Mouse (Mus musculus): ENCODE results near the gene BC030499. TPM values are rescaled to one million over a fixed set of nuclear protein-coding genes. Genes with fewer than 3 reads are reported as not detected.
"Not testable (repeated sequence)": the region's sequence is repeated elsewhere in the genome, so short reads cannot be mapped to it uniquely, and the experiment has no call there.

The BC030499 gene
- polyA plus RNA-seq, 1 experiment from 2014 or later, result 0.29 TPM

DNA sequence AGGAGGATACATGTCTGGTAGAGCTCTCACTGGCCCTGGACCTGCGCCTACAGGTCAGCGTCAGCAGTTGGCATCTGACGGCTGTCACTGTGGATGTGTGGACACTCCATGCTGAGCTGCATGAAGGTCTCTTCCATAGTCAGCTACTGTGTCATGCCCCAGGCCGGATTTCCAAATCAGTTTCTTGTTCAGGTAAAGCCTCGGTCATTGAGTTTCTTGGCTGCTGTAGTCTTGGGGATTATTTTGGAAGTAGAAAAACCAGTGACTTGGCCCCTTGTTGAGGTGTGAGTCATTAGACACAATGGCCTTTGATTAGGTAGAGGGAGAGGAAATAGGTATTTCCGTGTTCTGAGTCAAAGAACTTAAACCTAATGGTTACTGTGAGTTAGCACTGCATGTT, 25.1 kb upstream of the BC030499 start:
- no peak overlapping the region for H3K4me3 ChIP-seq
- H3K4me2 ChIP-seq, result no peak overlapping the region
- H3K36me3 ChIP-seq, result peaks cover 74% of the 10 kb centered on the region
- H3K27ac ChIP-seq (replicated peaks), result no peak overlapping the region
- peaks cover 15% of the 10 kb centered on the region for H3K4me1 ChIP-seq
- no peaks in the 10 kb centered on the region for H3K9me3 ChIP-seq
- no peak for ATAC-seq (ENCODE audit: extremely low read depth, insufficient number of reproducible peaks, low FRiP score, low TSS enrichment)
- peaks cover 3% of the 10 kb centered on the region; the same call in 1 of the 2 replicates for H3K27me3 ChIP-seq (replicated peaks)
- 87% methylated on average over 6 of the region's 6 CpGs for WGBS
- no peak overlapping the region for H3K9ac ChIP-seq

DNA sequence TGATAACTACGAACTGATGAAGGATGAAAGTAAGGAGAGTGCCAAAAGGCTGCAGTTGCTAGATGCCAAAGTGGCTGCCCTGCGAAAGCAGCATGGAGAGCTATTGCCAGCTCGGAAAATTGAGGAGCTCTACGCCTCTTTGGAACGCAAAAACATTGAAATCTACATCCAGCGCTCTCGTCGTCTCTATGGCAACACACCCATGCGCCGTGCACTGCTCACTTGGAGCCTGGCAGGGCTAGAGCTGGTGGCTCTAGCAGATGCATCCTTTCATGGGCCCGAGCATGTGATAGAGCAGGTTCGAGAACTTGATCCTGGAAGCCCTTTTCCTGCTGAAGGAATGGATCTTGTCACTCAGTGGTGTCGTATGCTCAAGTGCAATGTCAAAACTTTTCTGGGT, 18.7 kb upstream of the BC030499 start:
- H3K4me3 ChIP-seq, result no peak overlapping the region
- H3K27me3 ChIP-seq (replicated peaks), result no peaks in the 10 kb centered on the region
- no peak overlapping the region for H3K9ac ChIP-seq
- ATAC-seq (ENCODE audit: extremely low read depth, insufficient number of reproducible peaks, low FRiP score, low TSS enrichment), result no peak
- no peaks in the 10 kb centered on the region for H3K9me3 ChIP-seq
- H3K4me2 ChIP-seq, result no peak overlapping the region
- H3K27ac ChIP-seq (replicated peaks), result no peak overlapping the region
- 84% methylated on average over 13 of the region's 13 CpGs for WGBS
- H3K36me3 ChIP-seq, result peaks cover 97% of the 10 kb centered on the region
- H3K4me1 ChIP-seq, result no peaks in the 10 kb centered on the region

DNA sequence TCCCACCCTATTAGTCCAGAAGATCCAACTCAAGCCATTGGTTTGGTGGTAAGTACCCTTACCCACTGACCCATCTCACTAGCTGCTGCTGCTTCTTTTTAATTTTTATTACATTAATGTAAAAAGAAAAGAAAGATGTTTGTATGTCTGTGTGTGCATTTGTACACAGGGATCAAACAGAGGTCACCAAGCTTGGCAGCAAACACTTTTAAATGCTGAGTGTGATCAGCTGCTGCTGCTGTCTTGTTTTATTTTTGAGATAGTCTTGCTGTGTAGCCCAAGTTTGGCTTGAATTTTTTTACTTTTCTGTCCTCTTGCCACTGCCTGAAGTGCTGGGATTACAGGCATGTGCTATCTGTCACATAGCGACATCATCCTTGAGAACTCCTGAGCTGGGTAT, 15.0 kb upstream of the BC030499 start:
- no peaks in the 10 kb centered on the region for H3K4me1 ChIP-seq
- no peaks in the 10 kb centered on the region for H3K9me3 ChIP-seq
- 94% methylated on average over 1 of the region's 1 CpGs for WGBS
- ATAC-seq (ENCODE audit: extremely low read depth, insufficient number of reproducible peaks, low FRiP score, low TSS enrichment), result no peak
- no peak overlapping the region for H3K27ac ChIP-seq (replicated peaks)
- no peaks in the 10 kb centered on the region for H3K27me3 ChIP-seq (replicated peaks)
- H3K36me3 ChIP-seq, result peaks cover 99% of the 10 kb centered on the region
- H3K4me2 ChIP-seq, result no peak overlapping the region
- H3K9ac ChIP-seq, result no peak overlapping the region
- H3K4me3 ChIP-seq, result no peak overlapping the region

DNA sequence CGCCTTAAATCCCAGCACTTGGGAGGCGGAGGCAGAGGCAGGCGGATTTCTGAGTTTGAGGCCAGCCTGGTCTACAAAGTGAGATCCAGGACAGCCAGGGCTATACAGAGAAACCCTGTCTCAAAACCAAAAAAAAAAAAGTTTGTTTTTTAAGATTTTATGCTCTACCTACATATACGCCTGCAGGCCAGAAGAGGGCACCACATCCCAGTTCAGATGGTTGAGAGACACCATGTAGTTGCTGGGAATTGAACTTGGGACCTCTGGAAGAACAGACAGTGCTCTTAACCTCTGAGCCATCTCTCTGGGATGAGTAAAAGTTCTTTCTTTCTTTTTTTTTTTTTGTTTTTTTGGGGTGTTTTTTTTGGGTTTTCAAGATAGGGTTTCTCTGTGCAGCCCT, 14.5 kb upstream of the BC030499 start:
- peaks cover 100% of the 10 kb centered on the region for H3K36me3 ChIP-seq
- ATAC-seq (ENCODE audit: extremely low read depth, insufficient number of reproducible peaks, low FRiP score, low TSS enrichment); H3K9ac ChIP-seq; H3K27me3 ChIP-seq (replicated peaks); H3K4me2 ChIP-seq; H3K4me1 ChIP-seq; H3K27ac ChIP-seq (replicated peaks); H3K9me3 ChIP-seq; H3K4me3 ChIP-seq: not testable (repeated sequence)
- WGBS, result 97% methylated on average over 4 of the region's 4 CpGs

DNA sequence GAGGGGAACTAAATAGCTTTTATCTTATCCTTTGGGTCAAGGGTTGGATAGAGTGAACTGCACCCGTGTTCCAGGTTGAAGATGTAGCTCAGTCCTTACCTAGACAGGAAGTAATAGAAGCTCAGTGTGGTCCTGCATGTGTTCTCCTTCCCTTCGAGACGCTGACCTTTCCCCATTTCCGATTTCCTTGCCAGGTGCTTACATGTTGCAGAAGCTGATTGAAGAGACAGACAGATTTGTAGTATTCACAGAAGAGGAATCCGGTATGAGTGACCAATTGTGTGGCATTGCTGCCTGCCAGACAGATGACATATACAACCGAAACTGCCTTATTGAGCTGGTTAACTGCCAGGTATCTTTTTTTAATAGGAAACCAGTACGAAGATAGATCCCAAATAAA, 11.8 kb upstream of the BC030499 start:
- 76% methylated on average over 7 of the region's 7 CpGs for WGBS
- no peak for ATAC-seq (ENCODE audit: extremely low read depth, insufficient number of reproducible peaks, low FRiP score, low TSS enrichment)
- H3K4me2 ChIP-seq, result no peak overlapping the region
- no peak overlapping the region for H3K9ac ChIP-seq
- H3K27ac ChIP-seq (replicated peaks), result no peak overlapping the region
- H3K4me1 ChIP-seq, result no peaks in the 10 kb centered on the region
- H3K9me3 ChIP-seq, result no peaks in the 10 kb centered on the region
- no peak overlapping the region for H3K4me3 ChIP-seq
- no peaks in the 10 kb centered on the region for H3K27me3 ChIP-seq (replicated peaks)
- peaks cover 100% of the 10 kb centered on the region for H3K36me3 ChIP-seq

DNA sequence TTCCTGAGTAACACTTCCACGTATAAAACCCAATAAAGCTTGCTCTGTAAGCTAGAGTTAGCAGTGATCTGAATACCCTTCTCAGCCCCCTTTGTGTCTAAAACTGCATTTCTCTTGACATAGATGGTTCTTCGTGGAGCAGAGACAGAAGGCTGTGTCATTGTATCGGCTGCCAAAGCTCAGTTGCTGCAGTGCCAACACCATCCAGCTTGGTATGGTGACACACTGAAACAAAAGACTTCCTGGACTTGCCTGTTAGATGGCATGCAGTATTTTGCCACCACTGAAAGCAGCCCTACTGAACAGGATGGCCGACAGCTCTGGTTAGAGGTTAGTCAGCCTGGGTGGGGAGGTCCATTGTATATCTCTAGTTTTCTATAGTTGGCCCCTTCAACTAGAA, 11.1 kb upstream of the BC030499 start:
- 89% methylated on average over 4 of the region's 4 CpGs for WGBS
- H3K4me1 ChIP-seq, result no peaks in the 10 kb centered on the region
- no peaks in the 10 kb centered on the region for H3K27me3 ChIP-seq (replicated peaks)
- no peak for ATAC-seq (ENCODE audit: extremely low read depth, insufficient number of reproducible peaks, low FRiP score, low TSS enrichment)
- no peak overlapping the region for H3K4me3 ChIP-seq
- H3K27ac ChIP-seq (replicated peaks), result no peak overlapping the region
- H3K4me2 ChIP-seq, result no peak overlapping the region
- no peak overlapping the region for H3K9ac ChIP-seq
- H3K9me3 ChIP-seq, result no peaks in the 10 kb centered on the region
- peaks cover 100% of the 10 kb centered on the region for H3K36me3 ChIP-seq

DNA sequence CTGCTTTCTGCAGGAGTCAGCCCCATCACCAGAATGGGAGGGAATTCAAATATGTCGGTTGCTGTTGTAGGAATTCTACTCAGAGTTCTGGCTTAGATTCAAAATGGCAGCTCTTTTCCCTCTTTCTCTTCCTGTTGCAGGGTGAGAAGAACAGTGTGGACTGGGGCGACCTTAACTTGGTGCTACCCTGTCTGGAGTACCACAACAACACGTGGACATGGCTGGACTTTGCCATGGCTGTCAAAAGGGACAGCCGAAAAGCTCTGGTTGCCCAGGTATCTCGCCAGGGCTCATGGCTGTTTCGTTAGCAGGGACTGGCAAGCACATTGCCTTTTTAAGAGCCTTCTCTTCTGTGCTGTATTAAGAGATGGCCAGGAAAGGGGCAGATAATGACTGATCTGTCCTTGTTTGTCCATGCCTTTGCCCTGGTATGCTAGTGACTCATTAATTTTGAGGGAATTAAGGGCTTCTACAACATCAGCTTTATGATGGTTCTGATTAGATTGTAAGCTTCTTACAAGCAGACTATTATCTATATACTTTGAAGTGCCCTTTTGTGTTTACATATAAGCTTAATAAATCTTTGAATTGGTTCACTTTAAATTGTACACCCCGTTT, 1.4 kb upstream of the BC030499 start:
- Histone ChIP-seq H3K9me3 (no peaks in the 10 kb centered on the region), H3K4me3 (no peak overlapping the region), H3K4me2 (no peak overlapping the region), H3K27ac (replicated peaks) (no peak overlapping the region), H3K27me3 (replicated peaks) (no peaks in the 10 kb centered on the region), H3K4me1 (no peaks in the 10 kb centered on the region), H3K9ac (no peak overlapping the region), H3K36me3 (peaks cover 89% of the 10 kb centered on the region)
- ATAC-seq (ENCODE audit: extremely low read depth, insufficient number of reproducible peaks, low FRiP score, low TSS enrichment), result no peak
- 87% methylated on average over 7 of the region's 7 CpGs for WGBS

DNA sequence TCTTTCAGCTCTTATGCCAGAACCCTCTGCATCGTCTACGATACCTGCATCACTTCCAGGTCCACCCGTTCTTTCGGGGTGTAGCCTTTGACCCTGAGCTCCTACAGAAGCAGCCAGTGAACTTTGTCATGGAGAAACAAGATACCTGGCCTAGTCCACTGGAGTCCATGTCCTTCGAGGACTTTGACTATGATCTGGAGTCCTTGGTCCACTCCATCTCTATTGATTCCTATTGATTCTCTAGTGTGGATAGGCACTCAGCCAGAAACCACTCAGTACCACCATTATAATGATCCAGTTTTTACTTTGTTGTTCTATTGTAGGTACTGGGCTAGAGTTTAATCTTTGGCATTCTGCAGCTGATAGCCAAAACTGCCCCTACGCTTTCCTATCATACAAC, 3.9 kb downstream of the BC030499 start:
- WGBS, result 89% methylated on average over 6 of the region's 6 CpGs
- H3K9me3 ChIP-seq, result no peaks in the 10 kb centered on the region

DNA sequence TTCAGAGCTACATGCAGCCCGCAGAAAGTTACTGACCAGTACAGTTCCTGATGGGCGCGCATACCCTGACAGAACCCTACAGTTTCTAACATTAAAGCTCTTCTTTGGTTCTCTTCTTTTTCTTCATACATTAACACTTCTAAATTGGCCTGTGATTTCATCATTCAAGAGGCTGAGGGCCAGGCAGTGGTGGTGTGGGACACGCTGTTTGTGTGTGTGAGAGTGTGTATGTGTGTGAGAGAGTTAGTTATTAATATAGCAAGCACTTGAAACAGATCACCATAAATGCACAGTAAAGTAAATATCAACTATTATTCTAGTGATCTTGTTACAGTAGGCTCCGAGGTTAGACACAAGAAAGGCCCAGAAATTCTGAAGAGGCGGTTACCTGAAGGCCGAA, 10.3 kb downstream of the BC030499 start:
- ATAC-seq (ENCODE audit: extremely low read depth, insufficient number of reproducible peaks, low FRiP score, low TSS enrichment), result no peak
- Histone ChIP-seq H3K36me3 (peaks cover 28% of the 10 kb centered on the region), H3K27me3 (replicated peaks) (no peaks in the 10 kb centered on the region), H3K9ac (peak overlapping the region; percentile 92), H3K4me1 (peaks cover 28% of the 10 kb centered on the region), H3K4me2 (peak overlapping the region; percentile 92), H3K27ac (replicated peaks) (peak overlapping the region; percentile 80), H3K9me3 (no peaks in the 10 kb centered on the region), H3K4me3 (peak overlapping the region; percentile 86)
- 60% methylated on average over 7 of the region's 7 CpGs for WGBS

More for the DNA sequence above, 3.9 kb downstream of the BC030499 start:
- H3K4me1 ChIP-seq, result no peaks in the 10 kb centered on the region
- no peak overlapping the region for H3K4me2 ChIP-seq
- H3K36me3 ChIP-seq, result peaks cover 39% of the 10 kb centered on the region
- H3K27me3 ChIP-seq (replicated peaks), result no peaks in the 10 kb centered on the region
- H3K4me3 ChIP-seq, result no peak overlapping the region
- no peak overlapping the region for H3K27ac ChIP-seq (replicated peaks)
- H3K9ac ChIP-seq, result no peak overlapping the region
- no peak for ATAC-seq (ENCODE audit: extremely low read depth, insufficient number of reproducible peaks, low FRiP score, low TSS enrichment)

DNA sequence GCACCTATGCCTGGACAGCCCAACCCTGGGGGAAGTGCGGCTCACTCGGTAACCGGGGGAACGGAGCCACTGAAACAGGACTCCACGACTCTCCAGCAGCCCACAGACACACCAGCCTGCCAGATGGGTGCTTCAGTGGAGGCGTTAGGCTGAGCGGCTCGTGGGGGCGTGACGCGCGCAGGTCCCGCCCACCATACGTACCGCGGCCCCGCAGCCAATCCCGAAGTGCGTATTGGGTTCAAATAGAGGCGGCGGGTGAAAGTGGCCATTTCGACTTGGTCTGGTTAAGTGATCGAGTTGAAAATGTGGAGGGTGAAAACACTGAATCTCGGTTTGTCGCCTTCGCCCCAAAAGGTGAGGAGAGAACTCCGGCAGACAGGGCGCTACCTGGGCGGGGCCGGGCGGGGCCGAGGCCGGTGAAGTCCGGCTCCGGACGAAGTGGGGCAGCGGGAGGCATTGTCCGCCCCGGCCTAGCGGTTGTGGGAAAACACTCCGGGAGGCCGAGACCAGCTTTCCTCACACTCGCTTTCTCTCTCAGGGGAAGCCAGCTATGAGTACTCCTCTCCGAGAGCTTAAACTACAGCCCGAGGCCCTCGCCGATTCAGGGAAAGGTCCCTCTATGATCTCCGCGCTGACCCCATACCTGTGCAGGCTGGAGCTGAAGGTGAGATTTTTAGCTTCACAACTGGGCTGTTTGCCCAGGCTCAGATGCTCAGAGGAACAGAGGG, 10.9 kb downstream of the BC030499 start, which contains the start of gene Spag5:
Gene Spag5 (plus strand): TSS at position 173 of the 728 bp plus-strand sequence.
- under 1% methylated on average over 49 of the region's 49 CpGs for WGBS
- peak within 1 kb of the TSS; percentile 86 for H3K4me3 ChIP-seq
- H3K9ac ChIP-seq, result peak within 1 kb of the TSS; percentile 92
- no peaks in the 10 kb centered on the region for H3K9me3 ChIP-seq
- H3K4me2 ChIP-seq, result peak within 1 kb of the TSS; percentile 92
- no peaks in the 10 kb centered on the region for H3K27me3 ChIP-seq (replicated peaks)
- H3K27ac ChIP-seq (replicated peaks), result peak within 1 kb of the TSS; percentile 80
- peaks cover 33% of the 10 kb centered on the region for H3K4me1 ChIP-seq
- peaks cover 34% of the 10 kb centered on the region for H3K36me3 ChIP-seq
- peak; percentile 94 for ATAC-seq (ENCODE audit: extremely low read depth, insufficient number of reproducible peaks, low FRiP score, low TSS enrichment)

DNA sequence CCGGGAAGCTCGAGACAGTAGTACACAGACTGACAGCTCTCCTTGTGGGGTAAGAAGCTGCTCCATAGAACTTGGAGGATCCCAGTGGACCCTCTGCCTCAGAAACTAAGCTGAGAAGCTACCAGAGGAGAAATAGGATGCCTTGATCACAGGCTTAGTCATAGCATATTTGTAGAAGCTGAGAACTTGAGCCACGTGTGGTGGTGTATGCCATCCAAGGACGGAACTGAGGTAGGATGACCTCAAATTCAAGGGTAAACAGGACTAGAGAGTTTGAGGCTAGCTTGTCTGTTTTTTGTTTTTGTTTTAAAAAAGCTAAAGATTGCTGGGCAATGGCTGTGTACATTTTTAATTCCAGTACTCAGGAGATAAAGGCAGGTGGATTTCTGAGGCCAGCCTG, 14.6 kb downstream of the BC030499 start:
- WGBS, result 81% methylated on average over 4 of the region's 4 CpGs
- H3K4me2 ChIP-seq, result no peak overlapping the region
- H3K4me3 ChIP-seq, result no peak overlapping the region
- H3K36me3 ChIP-seq, result peaks cover 65% of the 10 kb centered on the region
- no peak overlapping the region for H3K27ac ChIP-seq (replicated peaks)
- no peak for ATAC-seq (ENCODE audit: extremely low read depth, insufficient number of reproducible peaks, low FRiP score, low TSS enrichment)
- peaks cover 36% of the 10 kb centered on the region for H3K4me1 ChIP-seq
- no peak overlapping the region for H3K9ac ChIP-seq
- no peaks in the 10 kb centered on the region for H3K9me3 ChIP-seq
- H3K27me3 ChIP-seq (replicated peaks), result no peaks in the 10 kb centered on the region
